Mouse (Mus musculus) midbrain, embryonic 14.5 days (tissue): ENCODE results near the gene Selenom. TPM values are rescaled to one million over a fixed set of nuclear protein-coding genes. Genes with fewer than 3 reads are reported as not detected.

Experiments
- ATAC-seq: fragments of 200-750 bp; cut with Nextera tagmentation; 2 replicates; pipeline ENCODE4 v1.8.0; 2017; ENCODE audit warnings: moderate number of reproducible peaks, moderate library complexity; ENCODE audit not compliant: low FRiP score, low TSS enrichment
- DNase-seq: peaks from one replicate; pipeline ENCODE4 v3.0.0-alpha.2; 2015
- H3K27ac ChIP-seq: fragments of 300-500 bp; sonication (generic); replicated peaks from 2 replicates; pipeline ENCODE4 v1.5.1; 2014; ENCODE audit warnings: mild to moderate bottlenecking, low read depth, low read length, moderate library complexity
- H3K27me3 ChIP-seq: fragments of 300-500 bp; sonication (generic); 2 replicates; pipeline ENCODE4 v1.6.1; 2014; ENCODE audit warnings: low read length, control low read depth, mixed read lengths; ENCODE audit not compliant: control insufficient read depth, insufficient read depth
- H3K36me3 ChIP-seq: fragments of 300-500 bp; sonication (generic); 2 replicates; pipeline ENCODE4 v1.6.1; 2014; ENCODE audit warnings: low read length, control low read depth; ENCODE audit not compliant: control insufficient read depth, insufficient read depth
- H3K4me1 ChIP-seq: fragments of 300-500 bp; sonication (generic); 2 replicates; pipeline ENCODE4 v1.6.1; 2014; ENCODE audit warnings: mild to moderate bottlenecking, antibody characterized with exemption, low read length, control low read depth; ENCODE audit not compliant: control insufficient read depth, insufficient read depth
- H3K4me2 ChIP-seq: fragments of 300-500 bp; sonication (generic); 2 replicates; pipeline ENCODE4 v1.6.1; 2014; ENCODE audit warnings: mild to moderate bottlenecking, low read length, moderate library complexity
- H3K4me3 ChIP-seq: fragments of 300-500 bp; sonication (generic); replicated peaks from 2 replicates; pipeline ENCODE4 v1.5.1; 2014; ENCODE audit warnings: low read depth, low read length
- H3K9ac ChIP-seq: fragments of 300-500 bp; sonication (generic); replicated peaks from 2 replicates; pipeline ENCODE4 v1.6.1; 2014; ENCODE audit warnings: mild to moderate bottlenecking, low read length, moderate library complexity
- H3K9me3 ChIP-seq: fragments of 300-500 bp; sonication (generic); 2 replicates; pipeline ENCODE4 v1.6.1; 2016; ENCODE audit warnings: low read length, control low read depth, mixed read lengths; ENCODE audit not compliant: control insufficient read depth
- WGBS: fragments of 180-500 bp; shearing (Covaris S2); extraction: QIAGEN DNeasy Blood & Tissue Kit; methylation state at CpG from one replicate; pipeline ENCODE4 v1.1.7; 2014; 5-methylcytosine and 5-hydroxymethylcytosine counted together
- polyA plus RNA-seq: library from polyadenylated mRNA; unstranded; fragments of >200 nt; fragmentation: Nextera tagmentation; extraction: Ambion mirVana; gene quantifications from 2 replicates; pipeline ENCODE4 v1.2.1, GENCODE M21; 2014

The Selenom gene
- polyA plus RNA-seq, 1 experiment from 2014 or later, result 48.5 TPM

DNA sequence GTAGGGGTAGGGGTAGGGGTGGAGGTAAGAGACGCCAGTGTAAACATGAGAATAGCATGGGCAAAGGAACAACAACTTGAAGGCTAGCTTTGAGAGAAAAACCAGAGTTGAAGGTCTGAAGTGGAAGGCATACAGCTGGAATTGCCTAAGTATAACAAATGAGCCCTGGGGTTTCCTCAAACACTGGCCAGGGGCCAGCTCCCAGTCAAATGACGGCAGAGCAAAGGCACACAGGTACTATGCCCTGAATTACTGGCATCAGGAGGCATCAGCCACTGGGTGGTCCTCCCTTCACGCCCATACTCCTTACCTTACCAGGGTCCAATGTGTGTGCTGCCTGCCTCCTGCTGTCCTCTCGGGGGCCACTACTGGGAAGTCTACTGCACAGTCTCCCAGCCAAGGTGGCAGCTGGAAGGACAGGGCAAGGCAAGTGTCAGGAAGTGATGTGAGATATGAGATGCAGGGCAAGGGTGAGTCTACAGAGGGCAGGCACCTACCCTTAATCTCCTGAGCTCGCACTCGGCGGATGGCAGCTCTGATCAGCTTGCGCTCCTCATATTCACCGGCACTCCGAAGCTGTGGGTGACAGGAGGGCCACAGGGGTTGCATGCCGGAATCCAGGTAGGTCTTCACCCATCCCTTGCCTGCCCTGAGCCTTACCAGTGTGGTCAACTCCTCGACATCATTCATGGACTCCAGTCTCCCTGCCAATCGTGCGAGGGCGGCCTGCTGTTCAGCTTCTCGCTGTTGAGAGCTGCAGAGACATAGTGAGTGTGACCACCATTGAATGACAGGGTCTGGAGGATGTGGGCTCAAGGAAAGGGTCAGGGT, 17.8 kb downstream of the Selenom start:
- ATAC-seq (no peak), DNase-seq (no peak)
- Histone ChIP-seq H3K27ac (no peak overlapping the region), H3K9me3 (no peaks in the 10 kb centered on the region), H3K4me2 (no peak overlapping the region), H3K27me3 (no peaks in the 10 kb centered on the region), H3K9ac (no peak overlapping the region), H3K36me3 (peaks cover 4% of the 10 kb centered on the region; the same call in 1 of the 2 replicates), H3K4me3 (no peak overlapping the region), H3K4me1 (peaks cover 7% of the 10 kb centered on the region)
- 92% methylated on average over 16 of the region's 16 CpGs for WGBS

DNA sequence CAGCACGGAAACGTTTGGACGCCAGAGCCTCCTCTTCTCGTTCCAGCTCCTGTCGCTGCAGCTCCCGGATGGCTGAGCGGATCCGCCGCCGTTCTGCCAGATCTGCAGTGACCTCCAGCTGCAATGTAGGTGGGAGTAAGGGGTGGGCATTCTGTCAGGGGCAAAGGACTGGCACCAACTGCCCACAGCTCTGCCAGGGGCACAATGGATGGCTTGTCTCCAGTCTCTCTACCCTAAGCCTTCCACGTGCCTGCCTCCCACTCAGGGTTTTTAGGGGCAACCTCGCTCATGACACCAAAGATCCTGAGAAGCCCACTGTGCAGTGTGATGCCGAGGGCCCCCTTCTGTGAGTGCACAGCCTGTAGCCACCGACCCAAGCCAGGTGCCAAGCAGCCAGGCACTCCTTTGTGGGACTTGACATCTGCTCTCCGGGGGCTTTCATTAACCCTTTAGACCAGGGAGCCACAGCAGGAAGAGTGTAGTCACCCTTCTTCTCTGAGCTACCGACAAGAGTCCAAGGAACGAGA, 19.0 kb downstream of the Selenom start:
- no peaks in the 10 kb centered on the region for H3K27me3 ChIP-seq
- peaks cover 4% of the 10 kb centered on the region; the same call in 1 of the 2 replicates for H3K36me3 ChIP-seq
- 89% methylated on average over 17 of the region's 17 CpGs for WGBS
- no peak overlapping the region for H3K9ac ChIP-seq
- H3K4me3 ChIP-seq, result no peak overlapping the region
- peaks cover 9% of the 10 kb centered on the region for H3K4me1 ChIP-seq
- no peak overlapping the region for H3K4me2 ChIP-seq
- no peak for ATAC-seq
- H3K9me3 ChIP-seq, result no peaks in the 10 kb centered on the region
- H3K27ac ChIP-seq, result no peak overlapping the region
- no peak for DNase-seq

DNA sequence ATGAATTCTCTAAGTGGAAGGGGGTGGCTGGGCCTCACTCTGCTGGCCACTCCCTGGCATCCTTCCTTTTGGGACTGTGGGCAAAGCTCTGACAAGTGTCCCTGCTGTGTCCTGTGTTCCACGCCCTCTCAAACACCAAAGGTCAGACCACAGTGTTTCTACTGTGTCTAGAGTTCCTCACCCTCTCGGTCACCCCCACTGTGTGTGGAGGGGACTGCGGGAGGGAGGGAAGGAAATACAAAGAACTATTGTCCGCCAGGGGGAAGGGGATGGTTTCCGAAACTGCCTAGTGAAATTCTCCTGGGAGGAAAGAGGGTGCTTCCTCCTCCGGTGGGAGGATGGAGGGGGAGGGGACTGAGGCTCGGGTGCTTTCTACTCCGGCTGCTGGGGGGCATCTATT, 20.5 kb downstream of the Selenom start:
- Histone ChIP-seq H3K27ac (no peak overlapping the region), H3K9ac (peak overlapping the region; percentile 20; the same call in 1 of the 2 replicates), H3K9me3 (no peaks in the 10 kb centered on the region), H3K4me2 (peak overlapping the region; percentile 96), H3K36me3 (no peaks in the 10 kb centered on the region), H3K4me3 (peak overlapping the region; percentile 59; the same call in 1 of the 2 replicates), H3K4me1 (peaks cover 18% of the 10 kb centered on the region), H3K27me3 (no peaks in the 10 kb centered on the region)
- DNase-seq (no peak), ATAC-seq (no peak)
- WGBS, result 9% methylated on average over 8 of the region's 8 CpGs

DNA sequence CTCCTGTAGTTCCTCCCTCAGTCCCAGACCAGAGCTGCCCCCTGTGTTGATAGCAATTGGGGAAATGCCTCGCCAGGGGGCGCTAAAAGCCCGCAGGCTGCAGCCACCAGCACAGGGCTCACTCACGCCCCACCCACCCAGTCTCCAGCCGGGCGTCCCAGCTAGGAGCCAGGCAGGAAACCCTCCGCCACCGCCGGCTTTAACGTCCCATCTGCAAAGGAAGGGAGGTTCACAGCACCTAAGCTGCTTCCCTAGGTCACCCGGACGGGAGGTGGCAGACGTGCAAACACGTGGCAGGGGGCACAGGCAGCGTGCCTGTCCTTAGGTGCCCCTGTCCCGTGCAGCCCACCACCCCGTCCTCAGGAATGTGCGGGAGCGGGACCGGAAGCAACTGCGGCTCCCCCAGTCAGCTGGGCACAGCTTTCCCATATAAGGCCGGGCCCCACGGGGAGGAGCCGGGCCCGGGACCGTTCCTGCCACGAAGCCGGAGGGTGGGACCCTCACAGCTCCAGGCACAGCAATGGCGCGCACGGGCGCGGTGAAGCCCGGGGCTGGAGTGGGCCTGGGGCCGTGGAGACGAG, 21.0 kb downstream of the Selenom start:
- H3K9ac ChIP-seq, result peak overlapping the region; percentile 72
- H3K36me3 ChIP-seq, result no peaks in the 10 kb centered on the region
- peak overlapping the region; percentile 59 for H3K4me3 ChIP-seq
- peak overlapping the region; percentile 74 for H3K27ac ChIP-seq
- H3K4me1 ChIP-seq, result peaks cover 18% of the 10 kb centered on the region
- DNase-seq, result peak; percentile 97
- under 1% methylated on average over 36 of the region's 36 CpGs for WGBS
- no peaks in the 10 kb centered on the region for H3K27me3 ChIP-seq
- peak; percentile 87 for ATAC-seq
- H3K4me2 ChIP-seq, result peak overlapping the region; percentile 96
- no peaks in the 10 kb centered on the region for H3K9me3 ChIP-seq

DNA sequence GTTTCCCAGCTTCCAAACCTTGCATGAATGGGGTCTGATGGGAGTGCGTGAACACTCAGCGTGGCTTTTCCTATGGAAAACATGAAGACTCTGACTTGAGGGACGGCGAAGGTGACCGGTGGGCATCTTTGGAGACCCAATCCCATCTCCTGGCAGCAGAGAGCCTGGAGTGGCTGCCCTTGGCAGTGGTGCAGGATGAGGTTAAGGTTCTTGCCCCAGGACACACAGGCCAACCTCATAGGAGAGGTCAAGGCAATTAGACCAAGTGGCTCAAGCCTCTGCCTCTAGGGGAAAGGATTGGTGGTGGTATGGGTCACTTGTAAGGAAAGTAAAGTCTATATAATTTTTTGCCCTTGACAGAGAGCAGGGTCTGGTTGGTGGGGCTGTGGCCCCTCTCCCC, 21.6 kb downstream of the Selenom start:
- WGBS, result 53% methylated on average over 5 of the region's 5 CpGs
- H3K27ac ChIP-seq, result peak overlapping the region; percentile 74; the same call in 1 of the 2 replicates
- peaks cover 18% of the 10 kb centered on the region for H3K4me1 ChIP-seq
- peak overlapping the region; percentile 72 for H3K9ac ChIP-seq
- no peaks in the 10 kb centered on the region for H3K36me3 ChIP-seq
- H3K4me2 ChIP-seq, result peak overlapping the region; percentile 96
- no peaks in the 10 kb centered on the region for H3K27me3 ChIP-seq
- DNase-seq, result no peak
- no peak for ATAC-seq
- H3K9me3 ChIP-seq, result no peaks in the 10 kb centered on the region
- peak overlapping the region; percentile 59 for H3K4me3 ChIP-seq

DNA sequence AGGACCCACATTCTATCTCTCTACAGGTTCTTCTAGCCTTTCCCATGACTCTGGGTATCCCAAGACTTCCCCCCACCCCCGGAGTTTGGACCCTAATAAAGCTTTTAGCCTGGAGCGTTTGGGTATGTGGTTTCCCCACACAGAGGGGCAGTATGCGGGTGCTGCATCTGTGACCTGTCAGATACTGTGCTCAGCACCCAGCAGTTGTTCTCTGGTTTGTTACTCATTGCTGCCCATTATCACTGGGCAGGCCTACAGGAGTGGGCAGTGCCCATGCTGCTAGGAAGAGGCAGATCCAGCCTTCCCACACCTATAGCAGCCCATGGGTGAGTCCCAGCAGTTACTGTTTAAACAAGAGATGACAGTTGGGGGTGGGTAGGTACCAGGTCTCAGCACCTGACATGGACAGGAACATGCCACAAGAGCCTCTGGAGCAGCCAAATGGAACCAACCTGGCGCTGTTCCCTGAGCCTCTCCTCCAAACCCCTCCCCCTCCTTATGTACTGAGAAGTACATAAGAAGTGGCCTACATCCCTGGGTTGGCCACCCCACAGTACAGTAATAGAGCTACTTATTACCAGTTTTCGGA, 22.4 kb downstream of the Selenom start:
- Histone ChIP-seq H3K9ac (no peak overlapping the region), H3K9me3 (no peaks in the 10 kb centered on the region), H3K36me3 (no peaks in the 10 kb centered on the region), H3K4me3 (no peak overlapping the region), H3K4me2 (no peak overlapping the region; the same call in 1 of the 2 replicates), H3K27ac (no peak overlapping the region), H3K4me1 (peaks cover 18% of the 10 kb centered on the region), H3K27me3 (no peaks in the 10 kb centered on the region)
- ATAC-seq (no peak), DNase-seq (no peak)
- WGBS, result 94% methylated on average over 5 of the region's 5 CpGs

DNA sequence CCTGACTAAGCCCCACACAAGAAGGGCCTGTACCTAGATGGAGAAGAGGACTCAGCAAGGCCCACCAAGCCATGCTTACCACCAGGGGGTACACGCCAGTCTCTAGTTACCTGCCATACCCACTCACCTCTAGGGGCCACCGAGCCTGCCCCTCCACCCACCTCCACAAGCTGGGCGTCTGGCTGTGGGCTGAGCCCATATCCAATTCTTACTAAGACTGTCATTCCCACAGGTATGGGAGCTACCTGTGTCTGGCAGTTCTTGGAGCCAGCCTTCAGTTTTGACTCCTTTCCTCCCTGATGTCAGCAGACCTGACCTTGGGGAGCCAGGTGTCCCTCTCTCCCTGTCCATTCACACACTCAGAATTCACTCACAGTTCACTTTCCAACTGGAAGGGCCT, 23.2 kb downstream of the Selenom start:
- no peak overlapping the region for H3K9ac ChIP-seq
- H3K4me1 ChIP-seq, result peaks cover 18% of the 10 kb centered on the region
- H3K36me3 ChIP-seq, result no peaks in the 10 kb centered on the region
- H3K27me3 ChIP-seq, result no peaks in the 10 kb centered on the region
- H3K27ac ChIP-seq, result no peak overlapping the region
- DNase-seq (no peak), ATAC-seq (no peak)
- 90% methylated on average over 3 of the region's 3 CpGs for WGBS
- H3K4me3 ChIP-seq, result no peak overlapping the region
- no peaks in the 10 kb centered on the region for H3K9me3 ChIP-seq
- H3K4me2 ChIP-seq, result peak overlapping the region; percentile 69; the same call in 1 of the 2 replicates

DNA sequence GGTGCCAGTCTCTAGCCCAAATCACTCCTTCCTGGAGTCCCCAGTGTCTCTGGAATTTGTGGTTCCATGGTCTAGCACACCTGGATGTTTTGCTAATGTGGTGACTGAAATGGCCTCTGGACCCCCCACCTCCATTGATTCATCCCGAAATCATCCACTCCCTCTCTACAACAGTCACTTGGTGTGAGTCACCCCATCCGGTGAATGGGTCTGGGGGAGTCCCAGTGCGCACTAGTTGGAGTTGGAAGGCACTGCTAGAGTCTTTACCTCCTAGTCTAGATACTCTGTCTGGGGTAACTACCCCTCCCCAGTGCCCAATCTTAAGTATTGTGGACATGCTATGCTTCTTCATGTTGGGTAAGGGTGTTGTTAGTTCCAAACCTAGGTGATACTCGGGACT, 23.9 kb downstream of the Selenom start:
- H3K27me3 ChIP-seq, result no peaks in the 10 kb centered on the region
- peak overlapping the region; percentile 69 for H3K4me2 ChIP-seq
- WGBS, result 72% methylated on average over 4 of the region's 4 CpGs
- ATAC-seq (no peak), DNase-seq (no peak)
- H3K9ac ChIP-seq, result 0 out of 2 replicates have a peak overlapping the region, but pooled peaks have one; percentile 56
- no peaks in the 10 kb centered on the region for H3K9me3 ChIP-seq
- peak overlapping the region; percentile 45 for H3K4me3 ChIP-seq
- no peaks in the 10 kb centered on the region for H3K36me3 ChIP-seq
- H3K4me1 ChIP-seq, result peaks cover 18% of the 10 kb centered on the region
- no peak overlapping the region for H3K27ac ChIP-seq
